Mouse (Mus musculus) kidney, embryonic 16.5 days (tissue): ENCODE data around the gene Hpca. TPM values are rescaled to one million over a fixed set of nuclear protein-coding genes. Genes with fewer than 3 reads are reported as not detected.
A peak's percentile ranks its signal among the peaks of the same experiment; 100 is the strongest.

Experiments used
- ATAC-seq: fragments of 200-750 bp; cut with Nextera tagmentation; 2 replicates; pipeline ENCODE4 v1.8.0; 2017; ENCODE audit warnings: moderate TSS enrichment; ENCODE audit not compliant: low FRiP score, low TSS enrichment
- H3K27ac ChIP-seq: fragments of 300-500 bp; sonication (generic); 2 replicates; pipeline ENCODE4 v1.5.1; 2014; ENCODE audit warnings: low read length
- H3K27me3 ChIP-seq: fragments of 300-500 bp; sonication (generic); 2 replicates; pipeline ENCODE4 v1.6.1; 2014; ENCODE audit warnings: low read length, control low read depth, mixed read lengths; ENCODE audit not compliant: insufficient read depth
- H3K36me3 ChIP-seq: fragments of 300-500 bp; sonication (generic); 2 replicates; pipeline ENCODE4 v1.6.1; 2014; ENCODE audit warnings: low read length, control low read depth, mixed read lengths; ENCODE audit not compliant: insufficient read depth
- H3K4me1 ChIP-seq: fragments of 300-500 bp; sonication (generic); 2 replicates; pipeline ENCODE4 v1.6.1; 2014; ENCODE audit warnings: low read length, control low read depth, mixed read lengths; ENCODE audit not compliant: insufficient read depth
- H3K4me2 ChIP-seq: fragments of 300-500 bp; sonication (generic); replicated peaks from 2 replicates; pipeline ENCODE4 v1.6.1; 2014; ENCODE audit warnings: low read depth, low read length
- H3K4me3 ChIP-seq: fragments of 300-500 bp; sonication (generic); 2 replicates; pipeline ENCODE4 v1.5.1; 2014; ENCODE audit warnings: mild to moderate bottlenecking, low read length
- H3K9ac ChIP-seq: fragments of 300-500 bp; sonication (generic); replicated peaks from 2 replicates; pipeline ENCODE4 v1.6.1; 2014; ENCODE audit warnings: low read length
- H3K9me3 ChIP-seq: fragments of 300-500 bp; sonication (generic); 2 replicates; pipeline ENCODE4 v1.6.1; 2016; ENCODE audit warnings: low read length, control low read depth
- WGBS: fragments of 180-500 bp; shearing (Covaris S2); extraction: QIAGEN DNeasy Blood & Tissue Kit; methylation state at CpG from one replicate; pipeline ENCODE4 v1.1.7; 2014; 5-methylcytosine and 5-hydroxymethylcytosine counted together
- polyA plus RNA-seq: library from polyadenylated mRNA; unstranded; fragments of >200 nt; fragmentation: Nextera tagmentation; extraction: Ambion mirVana; gene quantifications from 2 replicates; pipeline ENCODE4 v1.2.1, GENCODE M21; 2015

Gene Hpca
- polyA plus RNA-seq, result 1.6 and 2.2 TPM in 2 replicates

DNA sequence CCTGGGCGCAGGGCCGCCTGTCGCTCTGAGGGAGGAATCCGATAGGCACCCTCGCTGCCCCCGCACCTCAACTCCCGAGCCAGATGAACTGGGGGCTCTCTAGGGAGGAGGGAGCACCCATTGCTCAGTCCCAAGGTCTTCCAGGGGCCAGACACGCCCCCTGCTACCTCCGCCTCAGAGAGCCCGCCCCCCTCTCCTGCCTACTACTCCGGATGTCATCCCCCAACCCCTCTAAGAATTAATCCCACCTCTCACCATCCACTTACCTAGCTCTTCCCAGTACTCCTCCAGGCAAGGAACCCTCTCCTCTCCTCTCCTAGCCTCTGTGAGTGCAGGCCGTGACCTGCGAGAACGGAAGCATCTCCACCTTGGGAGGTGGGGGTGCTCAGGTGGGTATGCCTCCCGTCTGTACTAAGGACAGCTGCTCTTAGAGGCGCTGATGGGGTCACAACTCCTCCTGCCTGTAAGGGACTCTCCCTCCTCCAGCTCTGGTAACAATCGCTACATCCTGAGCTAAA, at the start of gene Hpca:
Gene Hpca, minus strand, starts transcription at position 468 of the 518 bp plus-strand sequence.
- no peaks in the 10 kb centered on the region for H3K9me3 ChIP-seq
- peak within 1 kb of the TSS; percentile 53 for H3K4me3 ChIP-seq
- WGBS, result 0% methylated on average over 17 of the region's 17 CpGs
- H3K4me2 ChIP-seq, result peak within 1 kb of the TSS; percentile 94
- no peak within 1 kb of the TSS for H3K9ac ChIP-seq
- H3K36me3 ChIP-seq, result no peaks in the 10 kb centered on the region
- H3K4me1 ChIP-seq, result peaks cover 32% of the 10 kb centered on the region
- ATAC-seq, result no peak
- H3K27ac ChIP-seq, result no peak within 1 kb of the TSS
- H3K27me3 ChIP-seq, result peaks cover 30% of the 10 kb centered on the region

DNA sequence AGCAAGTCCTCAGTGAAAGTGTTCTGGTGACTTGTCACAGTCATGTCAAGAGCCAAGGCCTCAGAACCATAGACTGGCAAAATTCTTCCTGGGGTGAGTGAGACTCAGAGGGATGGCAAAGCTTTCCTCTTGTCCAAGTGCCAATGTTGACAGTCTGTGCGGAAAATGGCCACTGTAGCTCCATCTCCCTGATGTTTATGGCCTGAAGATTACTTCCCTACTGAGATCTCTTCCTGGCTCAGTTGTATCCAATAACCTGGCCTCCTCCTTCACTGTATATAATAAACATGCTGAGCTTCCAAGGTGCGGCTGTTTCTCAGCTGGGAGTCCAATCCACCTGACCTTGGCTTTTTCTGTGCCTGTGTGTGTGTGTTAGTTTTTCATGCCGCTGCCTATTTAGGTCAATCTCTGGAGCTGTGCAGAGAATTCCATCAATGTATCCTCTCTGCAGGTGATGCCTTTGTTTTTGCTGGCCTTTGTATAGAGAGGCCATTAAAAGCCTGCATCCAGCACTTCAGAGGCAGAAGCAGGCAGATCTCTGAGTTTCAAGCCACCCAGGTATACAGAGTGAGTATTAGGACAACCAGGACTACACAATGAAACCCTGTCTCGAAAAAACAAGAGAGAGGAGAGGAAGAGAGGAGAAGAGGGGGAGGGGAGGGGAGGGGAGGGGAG, 39.9 kb upstream of the Hpca start:
- Histone ChIP-seq H3K4me2 (no peak overlapping the region), H3K4me3 (no peak overlapping the region), H3K27ac (no peak overlapping the region), H3K9me3 (no peaks in the 10 kb centered on the region), H3K27me3 (no peaks in the 10 kb centered on the region), H3K36me3 (peaks cover 34% of the 10 kb centered on the region), H3K4me1 (no peaks in the 10 kb centered on the region), H3K9ac (no peak overlapping the region)
- WGBS, result 90% methylated on average over 4 of the region's 4 CpGs
- ATAC-seq, result no peak

- H3K27ac ChIP-seq, result no peak overlapping the region
- H3K4me1 ChIP-seq, result no peaks in the 10 kb centered on the region
- no peak for ATAC-seq
- H3K9ac ChIP-seq, result no peak overlapping the region
- no peaks in the 10 kb centered on the region for H3K9me3 ChIP-seq
- H3K4me3 ChIP-seq, result no peak overlapping the region
- peaks cover 35% of the 10 kb centered on the region for H3K36me3 ChIP-seq
- no peaks in the 10 kb centered on the region for H3K27me3 ChIP-seq
- H3K4me2 ChIP-seq, result no peak overlapping the region
- 97% methylated on average over 1 of the region's 1 CpGs for WGBS
Observed at GRCm38 (mm10) chr4:129161076-129161475, 39.2 kb upstream of the Hpca start.

DNA sequence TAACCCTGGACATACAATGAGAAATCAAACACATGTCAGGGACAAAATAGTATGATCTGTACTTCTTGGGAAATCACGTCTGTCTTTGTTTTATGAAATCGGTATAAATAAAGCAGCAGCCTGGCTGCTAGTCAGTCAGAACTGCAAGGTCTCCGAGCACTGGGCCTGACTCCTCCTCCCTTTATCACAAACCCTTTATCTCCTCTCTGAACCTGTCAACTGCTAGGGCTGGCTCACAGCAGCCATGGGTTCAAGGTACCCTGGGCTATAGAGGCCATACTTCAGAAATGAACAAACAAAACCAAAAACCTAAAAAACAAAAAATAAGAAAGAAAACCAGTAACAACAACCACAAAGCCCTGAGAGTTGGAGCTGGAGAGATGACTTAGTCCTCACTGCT, 36.7 kb upstream of the Hpca start:
- 70% methylated on average over 3 of the region's 3 CpGs for WGBS

GRCm38 (mm10) chr4:129157541-129157940, 35.7 kb upstream of the Hpca start:
- Histone ChIP-seq H3K9ac (no peak overlapping the region), H3K27ac (peak overlapping the region; percentile 56), H3K4me2 (no peak overlapping the region), H3K9me3 (no peaks in the 10 kb centered on the region), H3K36me3 (peaks cover 45% of the 10 kb centered on the region), H3K27me3 (no peaks in the 10 kb centered on the region), H3K4me3 (no peak overlapping the region), H3K4me1 (no peaks in the 10 kb centered on the region)
- WGBS, result 85% methylated on average over 5 of the region's 5 CpGs
- ATAC-seq, result no peak

More for the DNA sequence above, 36.7 kb upstream of the Hpca start:
- Histone ChIP-seq H3K36me3 (peaks cover 37% of the 10 kb centered on the region), H3K9ac (no peak overlapping the region), H3K27ac (no peak overlapping the region), H3K4me1 (no peaks in the 10 kb centered on the region), H3K27me3 (no peaks in the 10 kb centered on the region), H3K4me2 (no peak overlapping the region), H3K4me3 (no peak overlapping the region), H3K9me3 (no peaks in the 10 kb centered on the region)
- no peak for ATAC-seq

DNA sequence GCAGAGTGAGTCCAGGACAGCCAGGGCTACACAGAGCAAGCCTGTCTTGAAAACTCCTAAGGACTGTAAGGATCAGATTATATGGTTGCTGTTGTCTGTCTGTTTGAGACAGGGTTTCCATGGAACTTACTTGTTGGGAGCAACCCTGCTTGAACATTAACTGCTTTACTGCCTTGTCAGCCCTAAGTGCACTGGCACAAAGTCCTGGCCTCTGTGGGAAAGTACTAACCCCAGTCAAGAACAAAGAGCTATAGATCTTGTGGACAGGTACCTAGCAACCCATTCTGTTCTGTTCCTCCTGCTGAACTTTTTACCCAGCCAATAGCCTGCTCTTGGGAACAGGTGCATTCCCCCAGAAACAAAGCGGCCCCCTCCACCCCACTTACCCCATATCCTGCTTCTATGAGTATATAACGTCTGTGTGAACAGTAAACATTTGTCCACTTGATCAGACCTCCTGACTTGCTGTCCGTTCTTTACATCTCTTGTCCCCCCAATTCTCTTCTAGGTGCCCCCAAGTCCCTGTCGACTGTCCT, 29.5 kb upstream of the Hpca start:
- Histone ChIP-seq H3K9me3 (no peaks in the 10 kb centered on the region), H3K4me3 (no peak overlapping the region), H3K9ac (no peak overlapping the region), H3K36me3 (peaks cover 57% of the 10 kb centered on the region), H3K4me2 (no peak overlapping the region), H3K27me3 (no peaks in the 10 kb centered on the region), H3K4me1 (peaks cover 8% of the 10 kb centered on the region; the same call in 1 of the 2 replicates), H3K27ac (peak overlapping the region; percentile 61)
- peak; percentile 71 for ATAC-seq
- 79% methylated on average over 4 of the region's 4 CpGs for WGBS

GRCm38 (mm10) chr4:129149321-129149720, 27.5 kb upstream of the Hpca start:
- WGBS, result 92% methylated on average over 1 of the region's 1 CpGs
- H3K9ac ChIP-seq, result no peak overlapping the region
- peaks cover 45% of the 10 kb centered on the region for H3K36me3 ChIP-seq
- no peak overlapping the region for H3K27ac ChIP-seq
- no peaks in the 10 kb centered on the region for H3K9me3 ChIP-seq
- H3K4me1 ChIP-seq, result peaks cover 8% of the 10 kb centered on the region; the same call in 1 of the 2 replicates
- no peaks in the 10 kb centered on the region for H3K27me3 ChIP-seq
- no peak overlapping the region for H3K4me2 ChIP-seq
- H3K4me3 ChIP-seq, result no peak overlapping the region
- ATAC-seq, result no peak

DNA sequence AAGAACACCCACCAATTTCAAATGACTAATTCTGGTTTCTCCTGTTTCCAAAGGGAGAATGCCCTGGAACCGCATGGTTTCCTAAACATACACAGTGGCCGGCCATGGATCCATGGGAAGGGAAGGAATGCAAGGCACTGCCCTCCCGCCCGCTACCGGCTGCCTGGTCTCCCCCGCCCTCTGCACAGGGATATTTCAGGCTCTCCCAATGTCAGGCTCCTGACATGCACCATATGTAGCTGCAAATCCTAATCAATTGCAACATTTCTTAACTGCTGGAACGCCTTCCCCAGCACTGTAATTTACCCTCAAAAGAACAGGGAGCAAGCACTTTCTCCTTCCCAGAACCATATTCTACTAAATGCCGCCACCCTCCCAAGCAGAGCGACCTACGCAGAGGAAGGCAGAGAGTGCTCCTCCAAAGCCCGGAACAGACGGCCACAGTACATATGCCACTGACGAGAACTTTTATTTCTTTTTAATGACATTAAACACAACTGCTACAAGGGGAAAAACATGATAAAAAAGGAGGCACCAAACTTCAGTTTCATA, 25.8 kb upstream of the Hpca start:
- 53% methylated on average over 13 of the region's 13 CpGs for WGBS
- Histone ChIP-seq H3K27ac (peak overlapping the region; percentile 7; the same call in 1 of the 2 replicates), H3K36me3 (peaks cover 32% of the 10 kb centered on the region), H3K4me3 (no peak overlapping the region), H3K9ac (no peak overlapping the region), H3K4me2 (0 out of 2 replicates have a peak overlapping the region, but pooled peaks have one; percentile 6), H3K9me3 (no peaks in the 10 kb centered on the region), H3K4me1 (peaks cover 8% of the 10 kb centered on the region; the same call in 1 of the 2 replicates), H3K27me3 (no peaks in the 10 kb centered on the region)
- ATAC-seq, result 0 out of 2 replicates have a peak, but pooled peaks have one; percentile 31

GRCm38 (mm10) chr4:129146392-129146791, 24.6 kb upstream of the Hpca start:
- no peaks in the 10 kb centered on the region for H3K9me3 ChIP-seq
- no peak overlapping the region for H3K9ac ChIP-seq
- H3K36me3 ChIP-seq, result peaks cover 24% of the 10 kb centered on the region
- H3K27ac ChIP-seq, result no peak overlapping the region
- no peak overlapping the region for H3K4me2 ChIP-seq
- no peak overlapping the region for H3K4me3 ChIP-seq
- ATAC-seq, result no peak
- H3K4me1 ChIP-seq, result peaks cover 8% of the 10 kb centered on the region; the same call in 1 of the 2 replicates
- no peaks in the 10 kb centered on the region for H3K27me3 ChIP-seq
- 61% methylated on average over 2 of the region's 2 CpGs for WGBS

DNA sequence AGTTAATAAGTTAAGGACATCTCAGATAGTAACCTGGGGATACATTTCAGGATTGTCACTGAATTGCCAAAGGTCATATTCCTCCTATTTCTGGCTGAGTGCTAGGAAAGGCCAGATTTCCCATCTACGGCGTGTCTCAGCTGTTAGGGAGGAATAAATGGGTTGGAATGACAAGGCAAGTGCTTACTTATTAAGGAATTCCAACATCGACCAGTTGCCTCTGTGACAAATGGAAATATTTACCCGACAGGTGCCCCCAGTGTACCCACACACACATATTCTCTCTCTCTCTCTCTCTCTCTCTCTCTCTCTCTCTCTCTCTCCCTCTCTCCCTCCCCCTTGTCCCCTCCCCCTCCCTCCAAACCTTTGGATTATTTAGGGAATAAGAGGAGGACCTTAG, 24.1 kb upstream of the Hpca start:
- no peak for ATAC-seq
- 74% methylated on average over 4 of the region's 4 CpGs for WGBS

More for the DNA sequence above, 24.1 kb upstream of the Hpca start:
- H3K4me1 ChIP-seq, result peaks cover 8% of the 10 kb centered on the region; the same call in 1 of the 2 replicates
- no peaks in the 10 kb centered on the region for H3K27me3 ChIP-seq
- H3K4me3 ChIP-seq, result no peak overlapping the region
- H3K4me2 ChIP-seq, result no peak overlapping the region
- no peak overlapping the region for H3K27ac ChIP-seq
- H3K9ac ChIP-seq, result no peak overlapping the region
- no peaks in the 10 kb centered on the region for H3K9me3 ChIP-seq
- peaks cover 20% of the 10 kb centered on the region for H3K36me3 ChIP-seq
